Mouse (Mus musculus) mature B cell (primary cell): ENCODE data around the gene Palm3.
"Not testable (repeated sequence)": the region's sequence is repeated elsewhere in the genome, so short reads cannot be mapped to it uniquely, and the experiment has no call there.

Experiments
- in situ Hi-C: fragments of 300-500 bp; cut with MboI; formaldehyde crosslinking; loops from 2 replicates; pipeline ENCODE4 v1.14.3; 2019

The Palm3 gene

DNA sequence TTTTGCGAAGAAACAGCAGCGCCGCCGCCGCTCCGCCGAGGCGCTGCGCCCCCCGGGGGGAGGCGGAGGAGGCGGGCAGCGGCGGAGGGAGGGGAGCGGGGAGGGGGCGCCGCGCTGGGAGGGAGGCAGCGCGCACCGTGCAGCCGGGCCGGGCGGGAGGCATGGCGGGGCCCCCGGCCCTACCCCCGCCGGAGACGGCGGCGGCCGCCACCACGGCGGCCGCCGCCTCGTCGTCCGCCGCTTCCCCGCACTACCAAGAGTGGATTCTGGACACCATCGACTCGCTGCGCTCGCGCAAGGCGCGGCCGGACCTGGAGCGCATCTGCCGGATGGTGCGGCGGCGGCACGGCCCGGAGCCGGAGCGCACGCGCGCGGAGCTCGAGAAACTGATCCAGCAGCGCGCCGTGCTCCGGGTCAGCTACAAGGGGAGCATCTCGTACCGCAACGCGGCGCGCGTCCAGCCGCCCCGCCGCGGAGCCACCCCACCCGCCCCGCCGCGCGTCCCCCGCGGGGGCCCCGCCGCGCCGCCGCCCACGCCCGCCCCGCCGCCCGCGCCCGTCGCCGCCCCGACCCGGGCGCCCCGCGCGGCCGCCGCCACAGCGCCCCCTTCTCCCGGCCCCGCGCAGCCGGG is 23.6 kb upstream of the Palm3 start, which contains the start of gene Samd1:
Gene Samd1 (plus strand): TSS at position 162 of the 631 bp plus-strand sequence.
- in situ Hi-C loops: no loop called here

GRCm38 (mm10) chr8:83998231-83999056 is 22.8 kb upstream of the Palm3 start:
- in situ Hi-C loops: no loop called here

DNA sequence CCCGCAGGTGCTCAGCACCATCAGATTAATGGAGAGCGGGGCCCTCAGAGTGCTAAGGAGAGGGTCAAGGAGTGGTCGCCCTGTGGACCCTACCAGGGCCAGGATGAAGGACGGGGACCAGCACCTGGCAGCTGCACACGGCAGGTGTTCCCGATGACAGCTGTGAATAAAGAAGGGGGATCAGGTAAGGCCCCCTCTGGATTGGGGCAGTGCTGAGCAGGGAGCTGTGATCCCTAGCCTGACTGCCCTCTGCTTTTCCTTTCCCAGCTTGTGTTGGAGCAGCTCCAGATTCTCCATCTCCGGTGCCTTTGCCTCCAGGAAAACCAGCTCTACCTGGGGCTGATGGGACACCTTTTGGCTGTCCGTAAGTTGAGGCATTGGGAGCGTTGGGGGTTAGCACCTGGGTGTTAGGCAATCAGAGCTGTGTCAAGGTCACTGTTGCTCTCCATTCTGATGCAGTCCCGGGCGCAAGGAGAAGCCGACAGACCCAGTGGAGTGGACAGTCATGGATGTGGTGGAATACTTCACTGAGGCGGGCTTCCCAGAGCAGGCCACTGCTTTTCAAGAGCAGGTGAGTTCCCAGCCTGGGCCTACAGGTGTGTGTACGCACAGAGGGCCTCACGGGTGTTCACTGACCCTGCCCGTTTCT is 22.1 kb upstream of the Palm3 start:
- in situ Hi-C loops: no loop called here

- in situ Hi-C loops: no loop called here
Observed at GRCm38 (mm10) chr8:83999825-84000224, 21.4 kb upstream of the Palm3 start.

- in situ Hi-C loops: no loop called here
Observed at GRCm38 (mm10) chr8:84001281-84002000, 19.8 kb upstream of the Palm3 start, which contains the start of gene 1700067K01Rik. Gene 1700067K01Rik (plus strand): TSS chr8:84001502.

DNA sequence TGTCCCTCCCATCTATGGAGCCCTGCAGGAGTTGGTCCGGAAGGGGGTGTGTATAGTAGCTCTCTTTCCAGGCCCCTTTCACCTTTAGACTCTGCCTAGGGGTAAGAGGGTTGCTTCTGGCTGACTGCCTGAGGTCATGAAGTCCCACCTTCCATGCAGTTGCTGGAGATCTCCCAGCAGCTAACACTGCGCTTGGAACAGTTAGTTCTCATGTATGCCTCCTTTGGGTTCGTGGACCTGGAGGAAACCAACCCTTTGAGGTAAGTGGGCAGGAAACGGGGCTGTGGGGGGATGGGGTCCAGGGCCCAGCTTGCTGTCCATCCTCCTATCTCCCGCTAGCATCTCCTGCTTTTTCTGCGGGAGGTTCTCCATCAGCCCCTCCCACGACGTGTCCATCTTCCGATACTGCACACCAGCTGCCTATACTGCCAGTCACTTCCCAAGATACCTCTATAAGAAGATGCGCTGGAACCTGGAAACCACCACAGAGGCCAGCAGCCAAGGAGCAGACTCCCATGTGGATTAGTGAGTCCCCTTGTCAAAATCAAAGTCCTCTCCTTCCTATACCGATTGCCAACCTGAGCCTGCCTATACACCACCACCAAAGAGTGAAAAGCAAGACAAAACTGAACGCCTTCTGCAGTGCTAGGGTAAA is 18.2 kb upstream of the Palm3 start:
- in situ Hi-C loops: no loop called here

DNA sequence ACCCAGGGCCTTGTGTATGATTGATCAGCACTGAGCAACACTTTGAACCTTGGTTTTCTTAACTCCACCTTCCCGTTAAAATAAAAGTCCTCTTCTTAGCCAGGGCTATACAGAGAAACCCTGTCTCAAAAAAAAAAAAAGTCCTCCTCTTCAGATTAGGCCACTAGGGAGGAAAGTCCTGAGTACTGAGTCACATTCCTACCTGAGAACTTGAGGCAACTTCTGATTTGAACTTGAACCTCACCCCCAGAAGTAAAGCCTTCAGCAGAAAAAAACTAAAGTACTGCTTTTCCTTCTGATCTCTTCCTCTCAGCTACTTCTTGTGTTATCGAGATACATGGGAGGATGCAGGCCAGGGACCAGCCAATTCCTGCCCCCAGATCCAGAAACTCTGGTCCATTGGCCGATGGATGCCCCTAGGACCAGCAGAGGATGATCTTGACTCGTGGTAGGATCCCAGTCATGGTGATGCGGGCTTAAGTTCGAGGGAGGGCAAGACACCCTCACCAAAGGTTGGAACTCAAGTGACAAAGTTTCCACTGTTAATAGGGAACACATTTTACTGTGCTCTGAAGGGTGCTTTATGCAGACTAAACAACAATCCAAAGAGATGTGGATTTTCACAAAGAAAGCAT is 17.5 kb upstream of the Palm3 start:
- in situ Hi-C loops: no loop called here

DNA sequence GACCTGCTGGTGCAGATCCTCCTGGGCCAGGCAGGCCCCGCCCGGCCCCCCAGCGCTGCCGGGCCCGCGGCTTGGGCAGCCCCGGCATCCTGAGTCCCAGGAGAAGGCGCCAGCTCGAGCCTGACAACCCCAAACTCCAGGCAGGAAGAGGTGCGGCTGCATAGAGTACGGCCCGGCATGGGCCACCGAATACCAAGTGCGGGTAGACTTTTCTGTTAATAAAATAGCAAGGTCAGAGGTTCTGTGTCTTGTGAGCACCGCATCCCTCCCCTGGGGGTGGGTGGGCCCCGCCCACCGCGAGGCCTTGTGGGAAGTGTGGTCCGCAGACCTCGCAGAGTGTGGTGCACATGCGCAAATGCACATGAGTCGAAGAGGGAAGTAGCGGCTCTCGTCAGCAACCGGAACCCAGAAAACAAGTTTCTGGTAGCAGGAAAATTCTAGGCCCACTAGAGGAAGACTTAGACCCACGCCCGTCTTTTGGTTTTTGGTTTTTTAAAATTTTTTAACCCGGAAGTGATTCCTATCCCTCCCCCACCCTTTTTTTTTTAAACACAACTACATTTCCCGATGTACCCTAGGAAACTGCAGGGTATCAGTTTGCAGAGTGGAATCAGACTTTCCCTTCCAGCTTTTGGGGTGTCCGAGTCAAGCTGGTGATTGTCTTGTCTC is 16.6 kb upstream of the Palm3 start:
- in situ Hi-C loops: no loop called here

DNA sequence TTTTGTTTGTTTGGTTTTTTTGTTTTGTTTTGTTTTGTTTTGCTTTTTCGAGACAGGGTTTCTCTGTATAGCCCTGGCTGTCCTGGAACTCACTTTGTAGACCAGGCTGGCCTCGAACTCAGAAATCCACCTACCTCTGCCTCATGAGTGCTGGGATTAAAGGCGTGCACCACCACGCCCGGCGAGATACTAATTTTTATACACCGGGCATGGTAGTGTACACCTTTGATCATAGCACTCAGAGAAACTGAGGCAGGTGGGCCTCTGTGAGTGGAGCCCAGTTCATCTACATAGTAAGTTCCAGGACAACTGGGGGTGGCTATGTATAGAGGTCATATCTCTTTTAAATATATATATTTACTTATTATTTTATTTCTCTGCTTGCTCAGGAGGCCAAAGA is 15.8 kb upstream of the Palm3 start:
- in situ Hi-C loops: not testable (repeated sequence)

GRCm38 (mm10) chr8:84008362-84008761 is 12.9 kb upstream of the Palm3 start:
- in situ Hi-C loops: no loop called here

DNA sequence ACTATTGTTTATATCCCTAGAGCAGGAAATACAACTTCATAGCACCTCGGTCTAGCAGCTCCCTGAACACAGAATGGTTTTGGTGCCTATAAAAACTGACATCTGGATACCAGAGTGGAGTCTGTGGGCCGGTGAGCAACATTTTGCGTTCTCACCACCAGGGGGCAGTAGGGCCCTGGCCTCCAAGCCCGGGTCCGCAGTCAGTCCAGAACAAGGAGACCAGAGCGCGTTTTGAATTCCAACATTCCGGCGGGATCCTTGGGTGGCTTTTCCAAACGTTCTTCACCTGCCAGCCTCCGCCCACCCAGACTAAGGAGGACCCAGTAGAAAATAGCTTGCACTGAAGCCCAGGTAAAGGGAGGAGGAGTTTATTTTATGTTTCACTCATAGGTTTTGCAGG is 11.4 kb upstream of the Palm3 start:
- in situ Hi-C loops: no loop called here

GRCm38 (mm10) chr8:84010625-84011611 is 10.4 kb upstream of the Palm3 start:
- in situ Hi-C loops: no loop called here

GRCm38 (mm10) chr8:84011705-84012498 is 9.4 kb upstream of the Palm3 start, which contains the start of gene 2210011C24Rik:
Gene 2210011C24Rik (minus strand): TSS chr8:84012171.
- in situ Hi-C loops: no loop called here

- in situ Hi-C loops: no loop called here
Observed at GRCm38 (mm10) chr8:84012499-84013165, 8.6 kb upstream of the Palm3 start.

DNA sequence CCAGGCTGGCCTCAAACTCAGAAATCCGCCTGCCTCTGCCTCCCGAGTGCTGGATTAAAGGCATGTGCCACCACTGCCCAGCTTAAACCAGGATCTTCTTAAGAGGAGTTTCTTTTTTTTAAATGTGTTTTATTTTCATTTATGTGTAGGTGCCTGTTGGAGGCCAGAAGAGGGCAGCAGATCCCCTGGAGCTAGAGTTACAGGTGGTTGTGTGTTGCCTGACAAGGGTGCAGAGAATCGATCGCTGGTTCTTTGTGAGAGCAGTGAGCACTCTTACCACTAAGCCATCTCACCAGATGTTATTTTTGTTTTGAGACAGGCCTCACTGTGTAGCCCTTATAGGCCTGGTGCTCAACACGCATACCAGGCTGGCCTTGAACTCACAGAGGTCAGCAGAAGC is 5.4 kb upstream of the Palm3 start:
- in situ Hi-C loops: no loop called here

- in situ Hi-C loops: no loop called here
Observed at GRCm38 (mm10) chr8:84019738-84020137, 1.5 kb upstream of the Palm3 start.

DNA sequence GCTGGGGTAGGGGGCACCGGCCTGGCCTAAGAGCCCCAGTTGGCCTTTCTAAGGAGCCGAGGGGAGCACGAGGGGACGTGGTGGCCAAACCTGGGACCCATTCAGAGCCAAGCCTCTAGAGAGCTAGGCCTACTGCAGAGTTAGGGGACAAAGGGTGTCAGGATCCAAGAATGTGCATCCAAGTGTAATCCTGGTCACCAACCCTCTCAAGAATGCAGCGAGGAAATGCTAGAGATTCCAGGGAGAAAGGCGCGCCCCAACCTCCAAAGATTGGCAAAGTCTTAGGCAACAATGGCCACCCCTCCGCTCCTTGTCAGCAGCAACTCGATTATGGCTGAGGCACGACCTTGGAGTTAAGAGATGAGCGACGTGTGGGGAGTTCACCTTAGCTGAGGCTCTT is 298 bp downstream of the Palm3 start:
- in situ Hi-C loops: no loop called here

GRCm38 (mm10) chr8:84023085-84023484 is 1.8 kb downstream of the Palm3 start:
- in situ Hi-C loops: no loop called here
